Mouse (Mus musculus) ES-Bruce4 (cell line): Measurements from ENCODE around the gene Pigw. TPM values are rescaled to one million over a fixed set of nuclear protein-coding genes. Genes with fewer than 3 reads are reported as not detected.
A peak's percentile ranks its signal among the peaks of the same experiment; 100 is the strongest.

Source experiments
- H3K27ac ChIP-seq: 2 replicates; pipeline ENCODE4 v1.5.1; 2012; ENCODE audit warnings: low read length, inconsistent platforms; ENCODE audit not compliant: insufficient read depth
- H3K27me3 ChIP-seq: 2 replicates; pipeline ENCODE4 v1.6.1; 2012; ENCODE audit warnings: mild to moderate bottlenecking, low read length, inconsistent platforms; ENCODE audit not compliant: control insufficient read depth, poor library complexity, insufficient read depth, severe bottlenecking
- H3K36me3 ChIP-seq: 2 replicates; pipeline ENCODE4 v1.6.1; 2012; ENCODE audit warnings: inconsistent platforms, mild to moderate bottlenecking, low read length, moderate library complexity; ENCODE audit not compliant: control insufficient read depth, poor library complexity, insufficient read depth, severe bottlenecking
- H3K4me1 ChIP-seq: one replicate; pipeline ENCODE4 v1.8.1; 2011; ENCODE audit warnings: low read length; ENCODE audit not compliant: control insufficient read depth, insufficient read depth
- H3K4me3 ChIP-seq: 2 replicates; pipeline ENCODE4 v1.5.1; 2011; ENCODE audit warnings: low read depth, mild to moderate bottlenecking, low read length
- H3K9ac ChIP-seq: 2 replicates; pipeline ENCODE4 v1.6.1; 2012; ENCODE audit warnings: low read depth, mild to moderate bottlenecking, inconsistent platforms; ENCODE audit not compliant: poor library complexity, severe bottlenecking
- H3K9me3 ChIP-seq: replicated peaks from 2 replicates; pipeline ENCODE4 v1.6.1; 2012; ENCODE audit warnings: mild to moderate bottlenecking, low read length, inconsistent platforms; ENCODE audit not compliant: control insufficient read depth, poor library complexity, insufficient read depth, severe bottlenecking
- CTCF ChIP-seq: IDR thresholded peaks from one replicate; pipeline ENCODE4 v1.8.1; 2011; ENCODE audit warnings: low read depth, low read length
- EP300 ChIP-seq: IDR thresholded peaks from 2 replicates; pipeline ENCODE4 v1.6.1; 2011; ENCODE audit warnings: low read depth, low read length; ENCODE audit not compliant: insufficient read depth
- POLR2A ChIP-seq: IDR thresholded peaks from one replicate; pipeline ENCODE4 v1.8.1; 2011; ENCODE audit warnings: low read length; ENCODE audit not compliant: insufficient read depth
- polyA plus RNA-seq: library from polyadenylated mRNA; stranded (reverse); fragments of >200 nt; gene quantifications from 2 replicates; pipeline ENCODE4 v1.2.4, GENCODE M21; 2011; ENCODE audit warnings: low read depth; ENCODE audit not compliant: missing spikeins, insufficient read depth, insufficient read length

The Pigw gene
- polyA plus RNA-seq, 1 experiment = 11.2 TPM

DNA sequence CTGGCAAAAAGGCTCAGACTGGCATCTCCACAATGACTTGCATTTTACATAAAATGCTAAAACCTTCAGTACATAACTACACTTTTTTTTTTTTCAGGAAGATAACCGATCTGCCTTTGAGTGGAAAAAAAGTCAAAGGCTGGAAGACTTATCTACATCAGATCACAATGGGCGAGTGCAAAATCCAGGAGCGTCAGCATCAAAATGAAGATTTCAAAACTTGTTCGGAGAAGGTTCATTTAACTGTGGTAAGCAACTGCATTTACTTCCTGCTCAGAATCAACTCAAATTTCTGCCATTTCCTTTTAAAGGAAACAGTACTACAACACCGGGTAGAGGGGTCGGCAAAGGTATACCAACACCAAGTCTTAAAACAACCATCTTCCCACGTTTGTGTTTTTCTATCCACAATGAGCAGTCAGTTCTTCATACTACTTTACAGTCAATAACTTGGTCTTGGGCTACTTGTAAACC, 11.3 kb downstream of the Pigw start:
- Histone ChIP-seq H3K9ac (peak overlapping the region; percentile 99), H3K4me1 (no peaks in the 10 kb centered on the region), H3K27me3 (no peaks in the 10 kb centered on the region), H3K36me3 (peaks cover 2% of the 10 kb centered on the region), H3K27ac (peak overlapping the region; percentile 80; the same call in 1 of the 2 replicates), H3K9me3 (no peaks in the 10 kb centered on the region), H3K4me3 (peak overlapping the region; percentile 91)
- TF ChIP-seq CTCF (no peak), POLR2A (no peak), EP300 (no peak)

DNA sequence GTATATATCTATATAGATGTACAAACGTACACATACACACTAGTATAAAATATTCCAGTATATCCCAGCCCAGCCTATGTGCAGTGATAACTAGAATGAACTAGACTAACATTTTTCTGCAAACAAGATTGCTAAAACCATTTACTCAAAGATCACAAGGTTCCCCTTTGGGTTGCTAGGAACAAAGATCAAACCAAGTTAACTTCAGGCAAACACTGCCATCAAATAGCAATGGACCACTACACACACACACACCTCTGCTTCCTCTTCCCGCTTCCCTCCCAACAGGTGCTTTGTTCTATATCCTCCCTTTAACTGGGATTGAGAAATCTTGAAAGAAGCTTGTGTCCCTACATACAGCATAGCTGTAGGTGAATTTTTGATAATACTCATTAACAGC, 12.5 kb downstream of the Pigw start:
- TF ChIP-seq EP300 (no peak), CTCF (no peak), POLR2A (no peak)
- H3K4me3 ChIP-seq = no peak overlapping the region
- no peaks in the 10 kb centered on the region for H3K27me3 ChIP-seq
- H3K9me3 ChIP-seq = no peaks in the 10 kb centered on the region
- H3K9ac ChIP-seq = no peak overlapping the region
- H3K27ac ChIP-seq = no peak overlapping the region
- H3K4me1 ChIP-seq = no peaks in the 10 kb centered on the region
- H3K36me3 ChIP-seq = no peaks in the 10 kb centered on the region; the same call in 1 of the 2 replicates

DNA sequence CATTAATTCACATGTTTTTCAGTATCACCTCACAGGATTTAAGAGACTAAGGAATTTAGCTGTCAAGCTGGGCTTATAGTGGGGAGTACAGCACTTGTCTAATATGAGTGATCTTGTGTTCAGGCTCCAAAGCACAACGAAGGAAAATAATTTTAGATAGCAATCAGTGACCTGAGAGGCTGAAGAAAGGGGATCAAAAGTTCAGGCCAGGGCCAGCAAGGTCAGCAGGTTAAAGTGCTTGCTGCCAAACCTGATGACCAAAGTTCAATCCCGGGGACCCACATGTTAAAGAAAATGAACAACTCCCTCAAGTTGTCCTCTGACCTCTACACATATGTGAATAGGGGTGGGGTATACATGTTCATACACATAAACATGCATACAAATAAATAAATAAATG, 14.8 kb downstream of the Pigw start:
- no peak overlapping the region for H3K4me3 ChIP-seq
- no peak overlapping the region for H3K27ac ChIP-seq
- no peaks in the 10 kb centered on the region for H3K9me3 ChIP-seq
- TF ChIP-seq CTCF = no peak
- TF ChIP-seq EP300 = no peak
- TF ChIP-seq POLR2A = no peak
- no peaks in the 10 kb centered on the region for H3K27me3 ChIP-seq
- peaks cover 5% of the 10 kb centered on the region for H3K36me3 ChIP-seq
- H3K9ac ChIP-seq = no peak overlapping the region
- H3K4me1 ChIP-seq = no peaks in the 10 kb centered on the region

DNA sequence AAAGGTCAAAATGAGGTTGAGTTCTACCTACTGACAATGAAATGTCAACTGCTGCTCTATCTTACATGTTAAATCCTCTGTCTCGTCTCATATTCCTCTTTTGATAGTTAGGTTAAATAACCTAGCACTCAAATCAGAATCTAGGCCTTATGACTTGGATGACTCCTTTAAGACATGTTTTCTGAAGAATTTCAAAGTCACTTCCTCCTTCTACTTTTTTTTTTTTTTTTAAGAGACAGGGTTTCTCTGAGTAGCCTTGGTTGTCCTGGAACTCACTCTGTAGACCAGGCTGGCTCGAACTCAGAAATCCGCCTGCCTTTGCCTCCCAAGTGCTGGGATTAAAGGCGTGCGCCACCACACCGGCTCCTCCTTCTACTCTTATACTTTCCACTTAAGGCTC, 24.8 kb downstream of the Pigw start:
- peaks cover 34% of the 10 kb centered on the region for H3K36me3 ChIP-seq
- no peaks in the 10 kb centered on the region for H3K4me1 ChIP-seq
- H3K27ac ChIP-seq = no peak overlapping the region
- no peaks in the 10 kb centered on the region for H3K27me3 ChIP-seq
- TF ChIP-seq EP300 (no peak), CTCF (no peak), POLR2A (no peak)
- H3K9me3 ChIP-seq = no peaks in the 10 kb centered on the region
- no peak overlapping the region for H3K4me3 ChIP-seq
- H3K9ac ChIP-seq = no peak overlapping the region

DNA sequence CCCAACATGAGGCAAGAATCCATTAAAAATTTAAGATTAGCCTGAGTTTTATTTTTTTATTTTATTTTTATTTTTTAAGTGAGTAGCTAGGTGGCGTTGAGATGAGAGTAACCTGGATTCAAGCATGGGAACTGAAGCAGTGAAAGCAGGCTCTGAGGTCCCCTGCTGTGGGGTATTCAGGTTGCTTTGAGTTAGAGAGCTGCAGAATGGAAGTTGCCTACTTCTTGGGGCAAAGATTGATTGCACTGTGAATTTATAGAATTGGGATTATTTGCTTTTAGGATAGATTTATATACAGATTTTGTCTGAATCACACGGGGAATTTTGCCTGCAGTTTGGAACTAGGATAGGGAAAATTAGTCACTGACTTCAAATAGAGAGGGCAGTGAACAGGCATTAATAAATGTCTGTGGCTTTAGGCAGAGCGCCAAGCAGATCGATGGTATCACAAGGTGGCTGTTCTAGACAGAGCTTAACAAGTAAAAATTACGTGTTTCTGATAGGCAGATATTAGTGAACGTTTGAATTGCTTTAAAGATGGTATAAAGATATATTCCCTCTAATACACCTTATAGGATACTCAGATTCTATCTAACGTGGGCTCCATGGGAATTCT, 32.5 kb downstream of the Pigw start:
- Histone ChIP-seq H3K4me1 (peaks cover 3% of the 10 kb centered on the region), H3K9me3 (no peaks in the 10 kb centered on the region), H3K36me3 (peaks cover 22% of the 10 kb centered on the region), H3K4me3 (no peak overlapping the region), H3K27ac (peak overlapping the region; percentile 92), H3K9ac (0 out of 2 replicates have a peak overlapping the region, but pooled peaks have one; percentile 15), H3K27me3 (no peaks in the 10 kb centered on the region)
- TF ChIP-seq CTCF = no peak
- TF ChIP-seq EP300 = no peak
- TF ChIP-seq POLR2A = no peak

DNA sequence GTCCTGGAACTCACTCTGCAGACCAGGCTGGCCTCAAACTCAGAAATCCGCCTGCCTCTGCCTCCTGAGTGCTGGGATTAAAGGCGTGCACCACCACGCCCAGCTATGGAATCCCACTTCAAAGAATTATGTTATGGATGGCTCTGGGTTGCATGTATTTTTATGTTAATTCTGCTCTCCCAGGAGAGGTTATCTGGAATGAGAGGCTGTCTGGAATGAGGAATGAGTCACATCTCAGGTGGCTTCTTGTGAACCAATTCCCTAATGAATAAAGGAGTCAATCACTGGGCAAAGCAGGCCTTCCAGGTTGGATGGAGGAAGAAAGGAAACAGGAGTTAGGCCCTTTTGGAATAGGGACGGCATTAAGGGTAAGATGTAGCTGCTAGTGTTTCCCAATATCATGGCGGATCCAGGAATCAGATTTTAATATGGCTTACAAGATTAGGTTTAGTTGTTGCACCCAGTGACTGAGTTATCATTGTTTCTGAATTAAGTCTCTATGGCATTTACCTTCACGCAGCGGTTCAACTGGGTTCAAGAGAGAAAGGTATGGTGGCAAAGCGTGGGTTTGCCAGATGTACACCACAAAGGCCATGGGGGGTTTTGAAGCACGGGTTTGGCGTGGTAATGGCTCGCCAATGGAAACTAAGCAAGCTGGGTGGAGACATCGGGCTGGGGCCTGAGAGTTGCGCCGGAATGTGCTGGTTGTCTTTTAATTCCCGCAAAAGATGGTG, 33.2 kb downstream of the Pigw start:
- Histone ChIP-seq H3K27ac (peak overlapping the region; percentile 92), H3K4me3 (no peak overlapping the region), H3K9ac (0 out of 2 replicates have a peak overlapping the region, but pooled peaks have one; percentile 15), H3K36me3 (peaks cover 19% of the 10 kb centered on the region), H3K27me3 (no peaks in the 10 kb centered on the region), H3K4me1 (peaks cover 3% of the 10 kb centered on the region), H3K9me3 (no peaks in the 10 kb centered on the region)
- TF ChIP-seq CTCF (no peak), EP300 (no peak), POLR2A (no peak)
